Mouse (Mus musculus): ENCODE data around the gene Camkk1. TPM values are rescaled to one million over a fixed set of nuclear protein-coding genes. Genes with fewer than 3 reads are reported as not detected.

The Camkk1 gene
- total RNA-seq, 2 experiments from 2014 or later: 0.35 to 1.2 TPM

DNA sequence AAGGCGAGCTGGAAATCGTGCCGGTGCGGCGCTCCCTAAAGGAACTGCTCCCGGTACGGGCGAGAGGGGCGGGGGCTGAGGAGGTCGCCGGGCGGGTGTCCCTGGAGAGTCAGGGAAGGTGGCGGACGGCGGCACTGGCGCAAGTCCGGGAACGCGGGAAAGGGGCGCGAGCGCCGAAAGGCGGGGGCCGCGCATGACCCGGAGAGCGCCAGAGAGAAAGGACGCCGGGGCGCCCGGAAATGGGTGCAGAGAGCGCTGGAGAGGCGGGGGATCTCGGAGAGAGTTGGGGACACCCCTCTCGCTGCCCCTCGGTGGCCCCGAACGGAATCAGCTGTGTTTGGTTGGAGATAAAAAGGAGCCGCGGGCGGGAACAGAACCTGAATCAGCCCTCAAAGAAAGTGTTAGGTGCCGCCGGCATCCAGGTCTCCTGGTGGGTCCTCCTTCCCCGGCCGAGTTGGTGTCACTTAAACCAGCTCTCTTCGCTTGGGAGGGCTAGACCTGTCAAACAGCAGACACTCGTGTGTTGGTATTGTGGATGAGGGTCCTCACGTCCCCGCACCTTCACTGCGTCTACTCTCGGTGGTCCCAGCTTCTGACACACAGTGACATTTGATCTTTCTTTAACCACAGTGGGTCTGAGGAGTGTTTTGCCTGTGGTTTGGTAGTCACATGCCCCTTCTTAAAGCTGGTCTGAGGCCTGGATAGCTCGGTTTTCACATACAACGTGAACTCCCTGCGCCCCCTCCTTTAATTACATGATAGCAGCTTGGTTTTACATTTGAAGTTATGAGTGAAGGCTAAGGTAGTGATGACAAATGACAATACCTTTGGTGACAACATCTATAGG lies 29.4 kb downstream of the Camkk1 start:
- ATAC-seq (replicated peaks; ENCODE audit: poor library complexity): peak; percentile 33

DNA sequence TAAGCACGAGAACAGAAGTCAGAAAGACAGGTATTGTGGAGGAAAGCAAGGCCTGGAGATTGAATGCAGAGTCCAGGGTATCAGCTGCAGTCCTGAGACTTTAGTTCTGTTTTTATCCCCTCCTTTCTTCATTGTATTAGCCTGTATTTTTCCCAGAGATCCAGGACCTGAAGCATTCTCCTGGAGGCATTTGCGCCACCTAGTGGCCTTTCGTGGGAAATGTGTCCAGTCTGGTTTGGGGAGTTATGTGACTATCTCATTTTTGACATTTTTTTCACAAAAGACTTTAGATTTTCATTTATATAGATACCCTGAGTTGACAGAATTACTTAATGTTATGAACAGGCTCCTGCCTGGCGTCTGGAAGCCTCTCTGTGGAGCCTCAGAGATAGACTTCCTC lies 30.5 kb downstream of the Camkk1 start:
- peak; percentile 40 for ATAC-seq (replicated peaks; ENCODE audit: poor library complexity)

DNA sequence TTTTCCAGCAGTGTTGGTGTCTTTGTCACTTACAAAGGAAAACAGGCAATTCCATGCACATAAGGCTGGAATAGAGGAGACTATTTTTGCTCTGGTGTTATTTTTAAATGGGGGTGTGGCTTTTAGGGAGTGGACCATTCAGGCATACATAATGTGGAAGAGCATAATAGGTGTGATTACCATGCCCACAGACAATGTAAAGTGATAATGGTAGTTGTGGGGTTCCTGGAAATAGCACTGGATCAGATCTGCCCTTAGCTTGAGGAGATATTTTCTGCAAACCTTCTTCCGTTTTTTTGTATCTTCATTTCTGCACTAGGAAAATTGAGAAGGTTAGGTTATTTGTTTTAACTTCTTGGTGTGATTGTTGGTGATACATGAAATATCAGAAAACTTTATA lies 34.0 kb downstream of the Camkk1 start:
- no peak for ATAC-seq (replicated peaks; ENCODE audit: poor library complexity)

DNA sequence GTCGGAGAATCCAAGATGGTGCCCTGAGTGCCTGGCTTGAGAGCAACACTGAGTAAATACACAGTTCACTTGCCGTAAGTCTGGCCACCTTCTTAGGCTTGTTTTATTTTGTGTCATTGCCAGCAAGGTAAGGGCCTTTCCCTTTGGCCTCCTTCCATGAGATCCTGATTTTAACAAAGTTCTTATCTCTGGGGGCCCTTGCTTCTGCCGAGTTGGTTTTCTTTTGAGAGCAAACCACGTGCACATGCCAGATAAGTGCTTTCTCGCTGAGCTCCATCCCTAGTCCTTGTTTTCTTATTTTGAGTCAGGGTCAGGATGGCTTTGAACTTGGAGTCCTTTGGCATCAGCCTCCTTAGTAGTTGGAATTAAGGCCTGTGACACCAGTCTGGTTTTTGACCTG lies 38.9 kb downstream of the Camkk1 start:
- no peak for ATAC-seq (replicated peaks; ENCODE audit: poor library complexity)

DNA sequence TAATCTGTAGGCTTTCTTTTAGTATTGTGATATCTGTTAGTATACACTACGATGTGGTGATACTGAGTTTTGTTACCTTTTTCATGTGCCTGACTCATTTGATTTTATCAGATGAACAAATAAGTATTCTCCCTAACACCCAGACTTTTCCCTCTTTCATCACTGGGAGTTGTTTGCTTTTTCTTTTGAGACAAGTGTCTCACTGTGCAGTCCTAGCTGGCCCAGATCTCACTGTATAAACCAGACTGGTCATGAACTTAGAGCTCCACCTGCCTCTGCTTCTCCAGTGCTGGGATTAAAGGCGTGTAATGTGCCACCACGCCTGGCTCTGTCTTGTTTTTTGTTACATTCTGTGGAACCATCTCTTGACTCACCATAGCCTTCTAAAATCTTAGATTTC lies 40.8 kb downstream of the Camkk1 start:
- no peak for ATAC-seq (replicated peaks; ENCODE audit: poor library complexity)

DNA sequence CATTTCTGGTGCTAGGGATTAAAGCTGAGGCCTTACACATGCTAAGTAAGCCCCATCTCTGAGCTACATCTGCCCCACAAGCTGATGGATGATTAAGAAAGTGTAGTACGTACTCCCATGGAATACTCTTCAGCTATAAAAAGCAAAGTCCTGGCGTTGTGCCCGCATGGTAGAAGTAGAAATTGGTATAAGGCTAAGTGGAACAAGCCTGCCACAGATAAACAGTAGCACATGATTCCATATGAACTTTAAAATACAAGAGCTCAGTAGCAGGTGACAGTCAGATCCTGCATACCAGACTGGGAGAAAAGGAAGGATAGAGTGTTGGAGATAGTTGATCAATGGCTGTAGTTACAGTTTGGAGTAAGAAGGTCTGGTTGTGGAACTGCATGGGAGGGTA lies 42.6 kb downstream of the Camkk1 start:
- ATAC-seq (replicated peaks; ENCODE audit: poor library complexity): no peak

DNA sequence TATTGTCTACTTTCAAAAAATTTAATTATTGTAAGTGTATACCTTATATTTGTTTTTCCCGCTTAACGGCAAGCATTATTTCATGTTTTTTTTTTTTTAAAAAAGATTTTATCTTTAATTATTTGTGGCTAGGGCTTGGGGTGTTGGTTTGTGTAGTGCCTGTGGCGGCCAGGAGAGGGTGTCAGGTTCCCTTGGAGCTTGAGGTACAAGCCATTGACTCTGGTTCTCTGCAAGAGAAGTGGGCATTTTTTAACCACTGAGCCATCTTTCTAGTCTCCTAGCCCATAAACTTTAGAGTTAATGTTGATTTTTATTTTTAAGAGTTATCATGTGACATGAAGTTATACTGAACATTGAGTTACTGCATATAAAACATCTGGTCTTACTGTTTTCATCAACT lies 53.0 kb downstream of the Camkk1 start:
- peak; percentile 95 for ATAC-seq (replicated peaks; ENCODE audit: poor library complexity)

DNA sequence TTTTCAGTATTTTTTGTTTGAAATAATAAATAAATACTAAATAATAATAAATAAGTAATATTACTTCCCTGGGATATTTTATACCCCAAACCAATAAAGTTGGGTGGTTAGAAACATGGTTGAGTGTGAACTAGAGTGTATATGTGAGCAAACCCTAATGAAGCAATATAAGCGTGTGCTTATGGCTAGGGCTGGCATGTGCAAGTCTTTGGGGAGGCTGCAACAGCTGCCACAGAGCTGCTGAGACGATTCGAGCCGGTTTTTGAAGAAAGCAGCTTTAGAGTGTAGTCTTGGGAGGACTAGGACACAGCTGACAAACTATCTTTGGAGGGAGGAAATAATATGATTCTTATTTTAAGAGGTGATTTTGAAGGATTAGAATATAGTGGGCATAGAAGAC lies 57.5 kb downstream of the Camkk1 start:
- no peak for ATAC-seq (replicated peaks; ENCODE audit: poor library complexity)

DNA sequence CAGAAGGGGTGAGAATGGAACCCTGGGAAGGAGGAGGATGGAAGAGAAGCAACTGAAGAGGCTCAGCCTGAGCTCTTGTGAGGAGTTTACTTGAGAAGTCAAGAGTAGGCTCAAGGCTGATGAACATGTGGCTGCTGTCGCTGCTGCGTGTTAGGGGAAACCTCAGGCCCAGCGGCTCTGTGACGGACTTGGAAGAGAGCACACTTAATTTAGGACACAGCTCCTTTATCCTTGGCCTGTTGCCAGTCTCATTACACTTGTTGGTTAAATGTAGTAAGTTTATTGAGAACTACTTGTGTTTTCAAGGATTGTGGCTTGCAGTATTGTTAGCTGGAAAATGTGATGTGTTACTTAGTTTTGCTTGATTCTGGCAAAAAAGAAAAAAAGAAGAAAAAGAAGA lies 57.9 kb downstream of the Camkk1 start:
- ATAC-seq (replicated peaks; ENCODE audit: poor library complexity): no peak

DNA sequence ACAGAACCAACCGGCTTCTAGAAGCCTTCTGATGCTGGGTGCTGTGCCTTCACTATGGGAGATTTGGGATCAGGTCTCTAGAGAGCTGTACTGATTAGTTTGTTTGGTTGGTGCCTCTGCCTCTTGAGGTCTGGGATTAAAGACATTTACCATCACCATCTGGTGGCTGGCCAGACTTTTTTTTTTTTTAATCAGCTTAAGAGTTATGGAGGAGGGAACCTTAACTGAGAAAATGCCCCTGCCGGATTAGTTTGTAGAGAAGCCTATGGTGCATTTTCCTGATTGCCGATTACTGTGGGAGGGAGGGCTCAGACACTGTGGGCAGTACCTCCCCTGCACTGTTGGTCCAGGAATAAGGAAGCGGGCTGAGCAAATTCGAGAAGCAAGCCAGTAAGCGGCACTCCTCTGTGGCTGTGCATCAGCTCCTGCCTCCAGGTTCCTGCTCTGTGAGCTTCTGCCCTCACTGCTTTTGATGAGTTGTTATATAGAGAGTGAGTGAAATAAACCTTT lies 58.5 kb downstream of the Camkk1 start:
- no peak for ATAC-seq (replicated peaks; ENCODE audit: poor library complexity)

DNA sequence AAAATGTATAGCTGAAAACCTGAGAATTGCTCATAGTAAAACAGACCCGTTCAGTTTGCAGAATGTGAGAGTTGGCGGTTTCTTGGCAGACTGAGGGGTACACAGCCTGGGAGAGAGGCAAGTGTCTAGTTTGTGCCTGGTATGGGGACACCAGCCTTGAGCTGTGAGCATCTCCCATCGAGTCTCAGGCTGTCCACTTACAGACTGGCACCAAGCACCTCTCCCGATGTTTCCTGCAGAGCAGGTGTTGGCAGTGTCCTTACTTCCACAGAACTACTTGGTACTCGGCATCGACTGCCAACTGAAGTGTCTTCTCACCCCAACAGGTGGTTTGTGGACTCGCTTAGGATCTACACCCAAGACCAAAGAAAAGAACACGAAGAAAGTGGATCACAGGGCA lies 59.8 kb downstream of the Camkk1 start:
- no peak for ATAC-seq (replicated peaks; ENCODE audit: poor library complexity)

DNA sequence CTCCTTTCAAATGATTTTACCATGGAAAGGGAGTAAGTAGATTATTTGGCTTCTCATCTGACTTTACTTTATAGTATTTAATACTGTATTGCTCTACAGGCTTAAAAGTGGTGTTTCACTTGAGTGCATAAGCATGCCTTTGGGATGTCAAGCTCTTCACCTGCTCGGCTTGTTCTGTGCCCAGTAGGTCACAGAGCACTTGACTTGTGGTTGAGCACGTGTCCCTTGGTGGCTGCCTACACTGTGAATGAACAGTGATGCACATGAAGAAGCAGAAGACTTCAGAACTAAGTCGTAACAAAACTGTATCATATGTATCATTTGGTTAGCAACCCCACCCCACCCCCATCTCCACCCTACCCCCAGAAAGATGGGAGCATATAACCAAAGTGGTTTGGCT lies 61.5 kb downstream of the Camkk1 start:
- no peak for ATAC-seq (replicated peaks; ENCODE audit: poor library complexity)

DNA sequence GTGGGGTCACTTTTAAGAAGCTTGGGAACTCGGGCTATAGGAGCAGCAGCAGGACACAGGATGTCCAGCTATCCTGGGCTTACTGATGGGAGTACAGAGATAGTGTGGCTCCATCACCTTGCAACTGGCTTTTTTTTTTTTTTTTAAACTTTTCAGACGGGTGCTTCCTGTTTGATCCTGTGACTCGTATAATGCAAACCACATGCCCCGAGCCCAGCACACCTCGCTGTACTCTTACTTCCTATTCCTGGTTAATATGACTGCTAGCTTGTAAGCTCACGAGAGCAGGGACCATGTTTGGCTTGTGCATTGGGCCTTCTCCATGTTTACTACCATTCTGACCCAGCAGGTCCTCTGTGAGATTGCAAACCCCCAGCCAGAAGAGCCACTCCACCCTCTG lies 65.5 kb downstream of the Camkk1 start:
- ATAC-seq (replicated peaks; ENCODE audit: poor library complexity): peak; percentile 84

DNA sequence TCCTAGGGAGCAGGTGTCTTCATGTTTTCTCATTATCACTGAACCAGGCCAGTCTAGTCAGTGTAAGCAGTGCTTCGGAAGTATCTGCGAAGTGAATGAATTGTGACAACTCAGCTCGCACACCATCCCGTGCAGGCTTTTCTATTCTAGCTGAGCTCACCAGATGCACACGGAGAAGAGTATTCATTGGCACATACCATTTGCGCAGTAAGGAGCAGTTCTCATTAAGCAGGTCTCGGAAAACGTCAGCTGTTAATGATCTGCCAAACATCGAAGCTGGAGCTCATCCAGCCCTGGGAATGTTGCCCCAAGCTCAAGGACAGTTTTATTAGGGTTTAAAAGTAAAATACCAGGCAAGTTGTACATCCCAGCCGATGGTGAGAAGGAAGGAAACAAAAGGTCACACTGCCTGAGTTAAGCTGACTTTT lies 66.0 kb downstream of the Camkk1 start:
- no peak for ATAC-seq (replicated peaks; ENCODE audit: poor library complexity)

DNA sequence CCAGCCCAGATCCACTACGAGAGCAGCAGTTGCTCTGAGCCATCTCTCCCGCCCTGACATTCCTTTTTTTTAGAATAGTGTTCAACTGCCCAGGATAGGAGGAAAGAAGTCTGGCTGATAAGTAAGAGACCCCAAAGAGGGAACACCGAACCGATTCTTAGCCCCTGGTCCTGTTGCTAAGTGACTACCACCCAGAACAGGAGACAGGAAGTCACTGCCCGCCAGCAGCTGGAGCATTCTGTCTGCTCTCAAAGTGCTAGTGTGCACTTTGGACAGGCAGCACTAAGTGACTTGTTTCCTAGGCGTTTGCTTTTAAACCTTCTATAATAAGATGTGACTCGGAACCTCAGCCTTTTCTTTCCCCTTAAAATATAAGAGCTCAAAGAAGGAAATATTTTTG lies 66.6 kb downstream of the Camkk1 start:
- ATAC-seq (replicated peaks; ENCODE audit: poor library complexity): no peak

DNA sequence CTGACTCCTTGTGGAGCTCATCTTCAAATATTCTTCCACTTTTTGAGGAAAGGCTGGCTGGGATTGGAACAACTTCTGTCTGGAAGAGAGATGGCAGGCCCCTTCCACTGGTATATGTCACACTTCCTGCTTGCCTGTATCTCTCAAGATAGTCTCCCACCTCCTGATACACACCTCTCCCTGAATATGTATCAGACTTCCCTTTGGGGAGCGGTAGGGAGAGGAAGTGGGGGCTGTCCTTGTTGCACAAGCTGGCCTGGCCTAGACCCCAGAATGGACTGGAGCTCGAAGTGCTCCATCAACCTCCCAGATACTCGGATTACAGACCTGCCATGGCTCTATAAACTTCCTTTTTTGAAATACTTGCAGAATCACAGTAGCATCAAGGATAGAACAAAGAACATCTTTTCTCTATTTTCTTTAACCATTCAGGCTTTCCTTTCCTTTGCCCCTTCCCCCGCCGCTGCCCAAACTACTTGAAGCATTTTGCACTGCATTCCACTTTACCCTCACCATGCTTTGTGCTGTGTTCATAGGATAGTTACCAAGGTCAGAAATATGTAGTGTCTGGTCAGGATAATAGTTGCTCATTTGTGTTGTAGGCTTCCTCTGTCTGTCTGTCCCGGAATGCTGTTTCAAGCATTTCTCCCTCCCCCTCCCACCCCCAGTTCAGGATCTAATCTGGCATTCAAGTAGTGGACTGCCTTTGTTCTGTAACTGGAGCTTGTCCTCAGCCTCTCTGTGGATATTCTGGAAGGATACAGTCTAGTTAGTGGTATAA lies 69.1 kb downstream of the Camkk1 start:
- ATAC-seq (replicated peaks; ENCODE audit: poor library complexity): peak; percentile 53; the same call in 1 of the 2 replicates

DNA sequence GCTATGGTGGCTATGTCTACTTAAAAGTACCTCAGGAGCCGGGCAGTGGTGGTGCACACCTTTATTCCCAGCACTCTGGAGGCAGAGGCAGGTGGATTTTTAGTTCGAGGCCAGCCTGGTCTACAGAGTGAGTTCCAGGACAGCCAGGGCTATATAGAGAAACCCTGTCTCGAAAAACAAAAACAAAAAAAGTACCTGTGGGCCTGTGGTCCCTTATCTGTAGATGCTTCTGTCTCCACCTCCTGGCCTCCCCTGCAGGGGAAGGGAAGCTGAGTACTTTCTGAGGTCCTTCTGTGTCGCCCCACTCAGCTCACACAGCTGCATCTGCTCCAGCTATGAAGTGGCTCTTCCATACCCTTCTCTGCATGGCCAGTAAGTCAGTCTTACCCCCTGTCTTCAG lies 71.5 kb downstream of the Camkk1 start, which contains the start of gene Itgae:
Itgae (plus strand) TSS at position 301 of the 400 bp plus-strand sequence.
- no peak for ATAC-seq (replicated peaks; ENCODE audit: poor library complexity)

DNA sequence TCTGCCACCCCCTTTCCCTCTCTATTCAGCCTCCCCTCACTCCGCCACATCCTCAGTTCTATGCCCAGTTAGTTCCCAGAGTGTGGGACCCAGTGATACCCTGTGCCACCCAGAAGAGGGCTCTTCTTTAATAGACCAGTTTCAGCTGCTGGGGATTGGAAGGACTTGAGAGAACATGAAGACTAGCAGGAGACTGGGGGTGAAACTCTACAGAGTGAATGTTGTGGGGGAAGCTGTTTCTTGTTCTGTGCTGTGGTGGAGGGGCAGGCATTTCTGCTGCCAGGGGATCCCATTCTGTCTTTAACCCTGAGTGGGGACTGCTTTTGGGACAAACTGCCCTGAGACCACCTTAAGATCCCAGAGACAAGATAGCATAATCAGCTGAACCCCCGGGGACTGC lies 72.0 kb downstream of the Camkk1 start:
- no peak for ATAC-seq (replicated peaks; ENCODE audit: poor library complexity)
